Mouse (Mus musculus) small intestine, adult 2 months (tissue): Measurements from ENCODE around the gene Parva. TPM values are rescaled to one million over a fixed set of nuclear protein-coding genes. Genes with fewer than 3 reads are reported as not detected.

ENCODE experiments used
- H3K27ac ChIP-seq: fragments of 200-500 bp; 2 replicates; pipeline ENCODE4 v1.5.1; 2012; ENCODE audit warnings: low read depth, low read length, control low read depth, inconsistent platforms; ENCODE audit not compliant: insufficient read depth
- H3K27me3 ChIP-seq: fragments of 200-500 bp; 2 replicates; pipeline ENCODE4 v1.6.1; 2012; ENCODE audit warnings: mild to moderate bottlenecking, moderate library complexity, low read length, inconsistent platforms; ENCODE audit not compliant: control insufficient read depth, insufficient read depth
- H3K36me3 ChIP-seq: fragments of 200-500 bp; 2 replicates; pipeline ENCODE4 v1.6.1; 2012; ENCODE audit warnings: mild to moderate bottlenecking, low read length, control low read depth, inconsistent platforms; ENCODE audit not compliant: control insufficient read depth, insufficient read depth
- H3K4me1 ChIP-seq: fragments of 200-500 bp; 2 replicates; pipeline ENCODE4 v1.6.1; 2012; ENCODE audit warnings: low read length, inconsistent platforms, mixed read lengths; ENCODE audit not compliant: control insufficient read depth, insufficient read depth, insufficient read length
- H3K4me3 ChIP-seq: fragments of 200-500 bp; 2 replicates; pipeline ENCODE4 v1.5.1; 2012; ENCODE audit warnings: low read depth, mild to moderate bottlenecking, control low read depth, inconsistent platforms, low read length, moderate library complexity
- CTCF ChIP-seq: fragments of 200-500 bp; IDR thresholded peaks from 2 replicates; pipeline ENCODE4 v1.5.1; 2012; ENCODE audit warnings: low read depth, mild to moderate bottlenecking, control low read depth, inconsistent platforms, low read length, moderate library complexity, mixed read lengths; ENCODE audit not compliant: insufficient replicate concordance, insufficient read length; ENCODE audit errors: extremely low read depth
- POLR2A ChIP-seq: fragments of 200-500 bp; IDR thresholded peaks from 2 replicates; pipeline ENCODE4 v1.6.1; 2012; ENCODE audit warnings: low read depth, mild to moderate bottlenecking, control low read depth, inconsistent platforms, low read length, moderate library complexity
- WGBS: fragments of 180-500 bp; shearing (Covaris S2); methylation state at CpG from one replicate; pipeline ENCODE4 v1.1.7; 2018; 5-methylcytosine and 5-hydroxymethylcytosine counted together
- polyA plus RNA-seq: library from polyadenylated mRNA; depleted of rRNA; stranded (reverse); fragments of >200 nt; gene quantifications from 2 replicates; pipeline ENCODE4 v1.2.3, GENCODE M21; 2012

Gene Parva
- polyA plus RNA-seq, 1 experiment: 13.6 TPM

GRCm38 (mm10) chr7:112426811-112427210 lies 494 bp upstream of the Parva start:
- Histone ChIP-seq H3K27ac (peak overlapping the region; percentile 88), H3K27me3 (no peaks in the 10 kb centered on the region), H3K36me3 (no peaks in the 10 kb centered on the region), H3K4me1 (no peaks in the 10 kb centered on the region), H3K4me3 (no peak overlapping the region)
- TF ChIP-seq CTCF: no peak
- TF ChIP-seq POLR2A: no peak
- WGBS: 50% methylated on average over 5 of the region's 5 CpGs

- WGBS: 2% methylated on average over 22 of the region's 22 CpGs
- H3K27me3 ChIP-seq: no peaks in the 10 kb centered on the region
- H3K4me3 ChIP-seq: peak overlapping the region; percentile 88
- no peaks in the 10 kb centered on the region for H3K4me1 ChIP-seq
- TF ChIP-seq CTCF: no peak
- peak; percentile 63; the same call in 1 of the 2 replicates for TF ChIP-seq POLR2A
- peak overlapping the region; percentile 88 for H3K27ac ChIP-seq
- H3K36me3 ChIP-seq: no peaks in the 10 kb centered on the region
These were observed 842 bp downstream of the Parva start for GRCm38 (mm10) chr7:112428158-112428535.

- WGBS: 57% methylated on average over 3 of the region's 3 CpGs
- H3K27ac ChIP-seq: no peak overlapping the region
- no peaks in the 10 kb centered on the region for H3K27me3 ChIP-seq
- no peak overlapping the region for H3K4me3 ChIP-seq
- no peaks in the 10 kb centered on the region for H3K36me3 ChIP-seq
- H3K4me1 ChIP-seq: peaks cover 8% of the 10 kb centered on the region
- TF ChIP-seq POLR2A (no peak), CTCF (no peak)
These were observed 12.5 kb downstream of the Parva start for GRCm38 (mm10) chr7:112439846-112440245.

GRCm38 (mm10) chr7:112444152-112444984 lies 17.1 kb downstream of the Parva start:
- 20% methylated on average over 12 of the region's 12 CpGs for WGBS
- H3K27me3 ChIP-seq: no peaks in the 10 kb centered on the region
- no peaks in the 10 kb centered on the region for H3K36me3 ChIP-seq
- peak overlapping the region; percentile 26; the same call in 1 of the 2 replicates for H3K27ac ChIP-seq
- H3K4me3 ChIP-seq: no peak overlapping the region
- TF ChIP-seq POLR2A (no peak), CTCF (no peak)
- H3K4me1 ChIP-seq: peaks cover 8% of the 10 kb centered on the region

- H3K27ac ChIP-seq: no peak overlapping the region
- H3K4me3 ChIP-seq: no peak overlapping the region
- TF ChIP-seq CTCF (no peak), POLR2A (no peak)
- no peaks in the 10 kb centered on the region for H3K36me3 ChIP-seq
- H3K4me1 ChIP-seq: peaks cover 8% of the 10 kb centered on the region
- WGBS: 18% methylated on average over 9 of the region's 9 CpGs
- H3K27me3 ChIP-seq: no peaks in the 10 kb centered on the region
These were observed 17.7 kb downstream of the Parva start for GRCm38 (mm10) chr7:112444985-112445367.

- Histone ChIP-seq H3K27ac (no peak overlapping the region), H3K4me3 (no peak overlapping the region), H3K27me3 (no peaks in the 10 kb centered on the region), H3K4me1 (peaks cover 16% of the 10 kb centered on the region), H3K36me3 (no peaks in the 10 kb centered on the region)
- 79% methylated on average over 4 of the region's 4 CpGs for WGBS
- TF ChIP-seq CTCF (no peak), POLR2A (no peak)
These were observed 19.2 kb downstream of the Parva start for GRCm38 (mm10) chr7:112446498-112446897.

GRCm38 (mm10) chr7:112449954-112450700 lies 22.8 kb downstream of the Parva start:
- H3K27ac ChIP-seq: no peak overlapping the region
- no peaks in the 10 kb centered on the region for H3K27me3 ChIP-seq
- TF ChIP-seq POLR2A (no peak), CTCF (no peak)
- peaks cover 9% of the 10 kb centered on the region for H3K4me1 ChIP-seq
- H3K36me3 ChIP-seq: no peaks in the 10 kb centered on the region
- 45% methylated on average over 8 of the region's 8 CpGs for WGBS
- no peak overlapping the region for H3K4me3 ChIP-seq
